Mouse (Mus musculus): ENCODE results near the gene Ufsp1. TPM values are rescaled to one million over a fixed set of nuclear protein-coding genes. Genes with fewer than 3 reads are reported as not detected.

Ufsp1 gene
- polyA plus RNA-seq, 1 experiment, result 9.0 TPM

DNA sequence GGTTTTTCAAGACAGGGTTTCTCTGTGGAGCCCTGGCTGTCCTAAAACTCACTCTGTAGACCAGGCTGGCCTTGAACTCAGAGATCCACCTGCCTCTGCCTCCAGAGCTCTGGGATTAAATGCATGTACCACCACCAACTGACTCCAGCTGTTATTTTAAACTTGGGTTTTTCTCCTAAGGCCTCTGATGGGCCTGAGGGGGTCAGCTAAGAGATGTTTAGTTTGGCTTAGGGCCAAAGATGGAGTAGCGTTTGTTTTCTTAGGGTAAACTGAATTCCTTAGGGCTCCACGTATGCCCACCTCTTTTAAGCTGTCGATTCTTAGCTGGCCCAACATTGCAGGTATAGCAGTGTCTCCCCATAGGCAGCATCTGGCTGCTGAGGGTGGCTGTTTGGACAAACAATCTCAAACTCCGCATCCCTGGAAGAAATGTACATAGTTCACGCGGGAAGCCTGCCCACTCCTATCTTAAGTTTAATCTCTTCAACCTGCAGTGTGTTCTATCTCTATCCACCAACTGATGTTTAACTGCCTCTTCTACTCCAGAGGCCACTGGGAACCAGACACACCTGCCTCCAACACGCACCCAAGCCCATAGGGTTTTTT is 48.1 kb downstream of the Ufsp1 start:
- H3K4me3 ChIP-seq, result no peak overlapping the region
- no peak for TF ChIP-seq MYOD1 (IDR thresholded peaks at IDR 0.05; ENCODE audit: control insufficient read depth in 1 of 3, insufficient read length in 2 of 3, low read depth in 2 of 3)
- no peak for TF ChIP-seq TCF3 (IDR thresholded peaks at IDR 0.05; ENCODE audit: insufficient read length, low read depth)
- no peak for TF ChIP-seq POLR2A (IDR thresholded peaks at IDR 0.05; ENCODE audit: insufficient read length, low read depth)
- no peak for TF ChIP-seq CEBPB (IDR thresholded peaks at IDR 0.05; ENCODE audit: insufficient read depth, poor library complexity, severe bottlenecking)
- TF ChIP-seq MYOG (IDR thresholded peaks at IDR 0.05; ENCODE audit: control insufficient read depth in 1 of 3, insufficient read depth in 1 of 3, insufficient read length in 2 of 3, low read depth in 2 of 3), result no peak
- TF ChIP-seq USF1 (IDR thresholded peaks at IDR 0.05; ENCODE audit: low read depth), result no peak
- TF ChIP-seq TCF12 (IDR thresholded peaks at IDR 0.05; ENCODE audit: insufficient read depth, poor library complexity, severe bottlenecking), result no peak
- no peak overlapping the region for H3ac ChIP-seq (ENCODE audit: control insufficient read depth, insufficient read length)
- no peaks in the 10 kb centered on the region for H3K36me3 ChIP-seq (ENCODE audit: control insufficient read depth, insufficient read depth)
- H3K4me2 ChIP-seq (ENCODE audit: low read depth), result no peak overlapping the region
- no peaks in the 10 kb centered on the region for H3K79me2 ChIP-seq (ENCODE audit: control insufficient read depth, insufficient read depth)
- H3K27me3 ChIP-seq (ENCODE audit: control insufficient read depth, insufficient read depth, insufficient read length), result no peaks in the 10 kb centered on the region

GRCm38 (mm10) chr5:137343412-137343811 is 49.0 kb downstream of the Ufsp1 start:
- TF ChIP-seq TCF12 (IDR thresholded peaks at IDR 0.05; ENCODE audit: insufficient read depth, poor library complexity, severe bottlenecking) (no peak), MYOD1 (IDR thresholded peaks at IDR 0.05; ENCODE audit: control insufficient read depth in 1 of 3, insufficient read length in 2 of 3, low read depth in 2 of 3) (no peak), MAX (IDR thresholded peaks at IDR 0.05; ENCODE audit: low read depth) (no peak), TCF3 (IDR thresholded peaks at IDR 0.05; ENCODE audit: insufficient read length, low read depth) (no peak), MYOG (IDR thresholded peaks at IDR 0.05; ENCODE audit: control insufficient read depth in 1 of 3, insufficient read depth in 1 of 3, insufficient read length in 2 of 3, low read depth in 2 of 3) (no peak), POLR2A (IDR thresholded peaks at IDR 0.05; ENCODE audit: insufficient read length, low read depth) (no peak)
- H3K4me3 ChIP-seq, result no peak overlapping the region
- H3K4me2 ChIP-seq (ENCODE audit: low read depth), result no peak overlapping the region
- no peak overlapping the region for H3ac ChIP-seq (ENCODE audit: control insufficient read depth, insufficient read length)
- no peaks in the 10 kb centered on the region for H3K79me2 ChIP-seq (ENCODE audit: control insufficient read depth, insufficient read depth)
- no peaks in the 10 kb centered on the region for H3K27me3 ChIP-seq (ENCODE audit: control insufficient read depth, insufficient read depth, insufficient read length)
- H3K36me3 ChIP-seq (ENCODE audit: control insufficient read depth, insufficient read depth), result no peaks in the 10 kb centered on the region

DNA sequence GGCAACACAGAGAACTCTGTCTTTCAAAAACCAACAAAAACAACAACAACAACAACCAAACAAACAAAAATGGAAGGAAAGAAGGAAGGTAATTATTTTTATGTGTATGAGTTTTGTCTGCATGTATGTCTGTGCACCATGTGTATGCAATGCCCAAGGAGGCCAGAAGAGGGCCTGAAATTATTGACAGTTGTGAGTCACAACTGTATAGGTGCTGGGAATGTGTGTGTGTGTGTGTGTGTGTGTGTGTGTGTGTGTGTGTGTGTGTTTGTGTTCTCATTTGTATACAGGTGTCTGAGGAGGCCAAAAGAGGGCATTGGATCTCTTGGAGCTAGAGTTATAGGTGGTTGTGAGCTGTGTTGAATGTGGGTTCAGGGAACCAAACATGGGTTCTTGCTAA is 49.4 kb downstream of the Ufsp1 start:
- no peak overlapping the region for H3K4me2 ChIP-seq (ENCODE audit: low read depth)
- no peak overlapping the region for H3K4me3 ChIP-seq
- H3ac ChIP-seq (ENCODE audit: control insufficient read depth, insufficient read length), result no peak overlapping the region
- no peaks in the 10 kb centered on the region for H3K36me3 ChIP-seq (ENCODE audit: control insufficient read depth, insufficient read depth)
- no peaks in the 10 kb centered on the region for H3K27me3 ChIP-seq (ENCODE audit: control insufficient read depth, insufficient read depth, insufficient read length)
- H3K79me2 ChIP-seq (ENCODE audit: control insufficient read depth, insufficient read depth), result no peaks in the 10 kb centered on the region
- TF ChIP-seq MAX (IDR thresholded peaks at IDR 0.05; ENCODE audit: low read depth), result no peak

Other genes with a start within 250 kb of the Ufsp1 start
- 172 TPM for gene Ap1s1, start 248.5 kb upstream of the Ufsp1 start, polyA plus RNA-seq (2012; fragmentation: generic; extraction: Trizol)
- 17.6 TPM for gene Serpine1, start 222.4 kb upstream of the Ufsp1 start, polyA plus RNA-seq (2012; fragmentation: generic; extraction: Trizol)
- gene Trim56, start 178.4 kb upstream of the Ufsp1 start, polyA plus RNA-seq (2012; fragmentation: generic; extraction: Trizol), result 5.9 TPM
- gene Muc3, start 145.3 kb upstream of the Ufsp1 start, polyA plus RNA-seq (2012; fragmentation: generic; extraction: Trizol), result not detected
- not detected for gene Muc3a, start 82.2 kb upstream of the Ufsp1 start, polyA plus RNA-seq (2012; fragmentation: generic; extraction: Trizol)
- gene Ache, start 7.1 kb upstream of the Ufsp1 start, polyA plus RNA-seq (2012; fragmentation: generic; extraction: Trizol), result 10.9 TPM
- 59.0 TPM for gene Srrt, start 13.0 kb downstream of the Ufsp1 start, polyA plus RNA-seq (2012; fragmentation: generic; extraction: Trizol)
- 46.2 TPM for gene Trip6, start 19.8 kb downstream of the Ufsp1 start, polyA plus RNA-seq (2012; fragmentation: generic; extraction: Trizol)
- 7.9 TPM for gene Slc12a9, start 39.0 kb downstream of the Ufsp1 start, polyA plus RNA-seq (2012; fragmentation: generic; extraction: Trizol)
- gene Ephb4, start 55.5 kb downstream of the Ufsp1 start, polyA plus RNA-seq (2012; fragmentation: generic; extraction: Trizol), result 17.8 TPM
- 0.01 TPM for gene Zan, start 182.4 kb downstream of the Ufsp1 start, polyA plus RNA-seq (2012; fragmentation: generic; extraction: Trizol)
- 53.0 TPM for gene Pop7, start 207.9 kb downstream of the Ufsp1 start, polyA plus RNA-seq (2012; fragmentation: generic; extraction: Trizol)
- 9.6 TPM for gene Gigyf1, start 223.9 kb downstream of the Ufsp1 start, polyA plus RNA-seq (2012; fragmentation: generic; extraction: Trizol)
- not detected for gene Epo, start 238.6 kb downstream of the Ufsp1 start, polyA plus RNA-seq (2012; fragmentation: generic; extraction: Trizol)
- gene Gnb2, start 238.9 kb downstream of the Ufsp1 start, polyA plus RNA-seq (2012; fragmentation: generic; extraction: Trizol), result 632 TPM